Mouse (Mus musculus) megakaryocyte-erythroid progenitor cell, adult 5-6 weeks (primary cell): ENCODE data around the gene Arhgap23. TPM values are rescaled to one million over a fixed set of nuclear protein-coding genes. Genes with fewer than 3 reads are reported as not detected.

Experiments
- ATAC-seq: replicated peaks from 2 replicates; pipeline ENCODE4 v1.8.0; 2016; ENCODE audit warnings: mild to moderate bottlenecking, inconsistent platforms; ENCODE audit not compliant: severe bottlenecking, poor library complexity, low FRiP score, low TSS enrichment
- total RNA-seq, 2 experiments: library from RNA; stranded (forward) in 1 of 2; stranded (reverse) in 1 of 2; fragments of 200-1000, 215-1000 nt in 1 of 2; fragments of >200 nt in 1 of 2; fragmentation: Nextera tagmentation in 1 of 2; gene quantifications; 2 replicates each; pipeline ENCODE4 v1.2.3; 2014 to 2017

Gene Arhgap23
- total RNA-seq, 2 experiments from 2014 or later: 14.5 to 18.4 TPM

GRCm38 (mm10) chr11:97450305-97450922 lies 35.1 kb downstream of the Arhgap23 start:
- ATAC-seq: no peak

- ATAC-seq: no peak
Observed at GRCm38 (mm10) chr11:97451625-97452024, 36.3 kb downstream of the Arhgap23 start.

GRCm38 (mm10) chr11:97457120-97457519 lies 41.8 kb downstream of the Arhgap23 start:
- no peak for ATAC-seq

- no peak for ATAC-seq
Observed at GRCm38 (mm10) chr11:97461307-97461820, 46.0 kb downstream of the Arhgap23 start.

- no peak for ATAC-seq
Observed at GRCm38 (mm10) chr11:97462538-97462937, 47.2 kb downstream of the Arhgap23 start.

DNA sequence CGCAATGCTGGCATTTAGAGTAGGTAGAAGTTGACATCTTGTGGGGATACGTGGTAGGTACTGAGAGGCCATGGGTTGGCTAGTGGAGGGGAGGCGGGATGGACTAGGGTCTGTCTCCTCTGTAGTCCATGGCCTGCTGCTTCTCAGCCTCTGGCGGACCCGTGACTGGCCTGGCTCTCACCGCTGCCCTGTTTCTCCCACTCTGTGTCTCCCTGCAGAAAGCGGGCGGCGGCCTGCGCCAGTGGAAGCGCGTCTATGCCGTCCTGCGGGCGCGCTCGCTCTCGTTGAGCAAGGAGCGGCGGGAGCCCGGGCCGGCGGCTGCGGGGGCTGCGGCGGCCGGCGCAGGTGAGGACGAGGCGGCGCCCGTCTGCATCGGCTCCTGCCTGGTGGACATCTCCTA lies 47.8 kb downstream of the Arhgap23 start:
- no peak for ATAC-seq

GRCm38 (mm10) chr11:97463991-97464390 lies 48.7 kb downstream of the Arhgap23 start:
- ATAC-seq: no peak

DNA sequence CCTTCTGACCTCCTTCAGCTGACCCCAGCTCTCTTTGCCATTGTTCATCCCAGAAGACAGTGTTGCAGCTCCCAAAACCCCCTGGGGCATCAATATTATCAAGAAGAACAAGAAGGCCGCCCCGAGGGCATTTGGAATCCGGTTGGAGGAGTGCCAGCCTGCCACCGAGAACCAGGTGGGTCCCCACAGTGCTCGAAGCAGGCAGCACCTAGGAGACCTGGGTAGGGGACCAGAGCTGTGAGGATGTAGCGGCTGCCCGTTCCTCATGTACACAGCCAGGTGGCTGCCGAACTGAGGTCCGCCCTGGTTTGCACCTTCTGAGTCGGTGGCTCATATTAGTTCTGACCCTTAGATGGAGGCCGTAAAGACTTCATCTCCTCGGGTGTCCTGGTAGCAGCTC lies 50.6 kb downstream of the Arhgap23 start:
- no peak for ATAC-seq

GRCm38 (mm10) chr11:97466444-97467160 lies 51.3 kb downstream of the Arhgap23 start:
- ATAC-seq: no peak

DNA sequence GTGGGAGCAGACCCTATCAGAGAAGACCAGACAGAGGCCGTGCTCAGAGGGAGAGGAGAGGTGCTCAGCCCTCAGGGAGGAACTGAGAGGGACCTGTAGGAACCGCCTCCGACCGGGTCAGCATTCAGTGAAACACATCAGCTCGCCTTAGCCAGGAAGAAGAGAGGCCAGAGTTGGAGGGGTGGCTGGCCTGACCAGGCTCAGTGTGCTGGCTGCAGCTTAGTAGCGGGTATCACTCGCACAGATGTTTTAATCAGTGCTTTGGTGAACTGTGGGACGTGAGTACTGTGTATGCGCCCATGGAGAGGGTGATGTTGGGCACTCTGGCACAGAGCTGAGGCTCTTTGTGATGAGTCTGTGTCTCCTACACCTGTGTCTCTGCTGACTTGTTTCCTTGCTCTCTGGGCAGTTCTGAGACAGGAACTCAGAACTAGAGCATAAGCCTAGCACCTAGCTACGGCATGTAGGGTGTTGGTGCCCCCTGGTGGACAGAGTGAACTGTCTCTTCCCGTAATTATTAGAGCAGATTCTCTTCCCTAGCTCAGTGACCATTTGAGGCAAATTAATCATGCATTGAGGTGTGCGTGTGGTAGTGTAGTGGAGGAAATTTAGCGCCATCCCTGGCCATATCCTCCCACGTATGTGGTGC lies 53.4 kb downstream of the Arhgap23 start:
- ATAC-seq: peak; percentile 55

GRCm38 (mm10) chr11:97469828-97470227 lies 54.5 kb downstream of the Arhgap23 start:
- ATAC-seq: 0 out of 2 replicates have a peak, but pooled peaks have one; percentile 28

DNA sequence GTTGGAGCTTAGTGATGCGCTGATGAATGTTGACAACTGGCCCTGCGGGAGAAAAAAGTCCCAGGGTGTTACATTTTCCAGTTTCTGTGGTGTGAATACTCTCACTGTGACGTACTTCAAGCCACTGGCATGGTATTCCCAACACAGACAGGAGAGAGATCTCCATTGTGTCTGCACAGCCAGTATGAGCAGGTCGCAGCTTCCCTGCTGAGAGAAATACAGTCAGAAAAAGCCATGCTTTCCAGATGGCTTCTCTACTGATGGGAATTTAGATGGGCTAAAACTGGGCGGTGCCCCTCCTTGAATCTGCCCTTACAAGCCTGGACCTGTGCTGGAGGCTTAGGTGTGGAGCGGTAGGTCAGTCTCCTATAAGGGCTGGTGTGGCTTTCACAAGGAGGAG lies 55.9 kb downstream of the Arhgap23 start:
- ATAC-seq: no peak

GRCm38 (mm10) chr11:97476334-97477095 lies 61.2 kb downstream of the Arhgap23 start:
- ATAC-seq: peak; percentile 72

DNA sequence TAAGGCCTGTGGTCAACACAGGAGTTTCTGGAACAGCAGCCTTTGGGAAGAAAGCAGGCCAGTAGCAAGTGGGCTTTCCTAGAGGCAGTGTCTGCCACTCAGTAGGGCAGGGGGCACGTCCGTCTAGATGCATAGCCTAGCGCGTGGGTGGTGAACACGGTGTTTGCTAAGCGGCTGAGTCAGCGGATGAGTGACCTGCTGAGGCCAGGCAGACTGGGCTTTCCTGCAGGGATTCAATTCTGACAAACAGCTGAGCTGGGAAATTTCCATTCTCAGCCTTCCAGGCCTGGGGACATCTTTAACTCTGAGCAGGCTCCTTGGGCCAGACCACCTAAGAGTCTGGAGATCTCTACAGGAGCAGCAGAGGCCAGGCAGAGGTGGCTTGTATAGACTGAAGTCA lies 62.1 kb downstream of the Arhgap23 start:
- ATAC-seq: no peak

- ATAC-seq: no peak
Observed at GRCm38 (mm10) chr11:97478345-97478744, 63.0 kb downstream of the Arhgap23 start.

DNA sequence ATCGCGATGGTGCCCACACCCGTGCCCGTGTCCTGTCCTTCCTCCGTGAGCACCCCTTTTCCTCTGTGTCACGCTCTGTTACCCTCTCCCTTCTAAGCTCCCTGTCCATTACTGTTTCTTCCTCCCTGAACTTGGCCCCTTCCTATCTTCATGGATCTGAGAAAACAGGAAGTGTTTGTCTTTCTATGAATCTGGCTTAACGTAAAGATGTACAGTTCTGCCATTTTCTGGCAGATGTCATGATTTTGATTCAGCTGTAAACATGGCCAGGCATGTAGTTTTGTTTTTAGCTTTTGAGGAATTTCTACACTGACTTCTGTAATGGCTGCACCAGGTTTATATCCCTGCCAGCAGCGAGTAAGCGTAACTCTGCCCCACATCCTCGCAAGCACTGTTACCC lies 63.8 kb downstream of the Arhgap23 start:
- no peak for ATAC-seq

- ATAC-seq: no peak
Observed at GRCm38 (mm10) chr11:97479824-97480223, 64.5 kb downstream of the Arhgap23 start.

- no peak for ATAC-seq
Observed at GRCm38 (mm10) chr11:97485661-97486060, 70.3 kb downstream of the Arhgap23 start.

DNA sequence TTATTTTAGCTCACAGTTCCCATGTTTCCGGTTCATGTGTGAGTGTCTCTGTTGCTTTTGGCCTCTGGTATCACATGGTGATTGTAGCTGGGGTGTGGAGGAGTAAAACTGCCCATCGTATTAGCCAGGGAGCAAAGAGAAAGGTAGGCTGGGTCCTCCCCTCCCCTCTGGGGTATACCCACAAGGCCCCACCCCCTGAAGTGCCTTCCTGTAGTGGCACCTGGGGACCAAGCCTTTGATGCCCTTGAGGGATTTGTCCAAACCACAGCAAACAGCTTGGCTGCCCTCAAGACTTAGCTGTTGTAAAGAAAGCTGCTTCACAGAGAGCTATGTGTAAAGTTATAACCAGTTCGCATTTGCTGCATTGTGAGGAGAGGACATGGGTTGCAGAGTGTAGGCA lies 72.3 kb downstream of the Arhgap23 start:
- no peak for ATAC-seq
